Mouse (Mus musculus) cerebellum, adult 11 months (tissue): ENCODE data around the gene Kcnt2.

Experiments
- DNase-seq: peaks from one replicate; pipeline ENCODE4 v3.0.0; 2022

Kcnt2 gene

DNA sequence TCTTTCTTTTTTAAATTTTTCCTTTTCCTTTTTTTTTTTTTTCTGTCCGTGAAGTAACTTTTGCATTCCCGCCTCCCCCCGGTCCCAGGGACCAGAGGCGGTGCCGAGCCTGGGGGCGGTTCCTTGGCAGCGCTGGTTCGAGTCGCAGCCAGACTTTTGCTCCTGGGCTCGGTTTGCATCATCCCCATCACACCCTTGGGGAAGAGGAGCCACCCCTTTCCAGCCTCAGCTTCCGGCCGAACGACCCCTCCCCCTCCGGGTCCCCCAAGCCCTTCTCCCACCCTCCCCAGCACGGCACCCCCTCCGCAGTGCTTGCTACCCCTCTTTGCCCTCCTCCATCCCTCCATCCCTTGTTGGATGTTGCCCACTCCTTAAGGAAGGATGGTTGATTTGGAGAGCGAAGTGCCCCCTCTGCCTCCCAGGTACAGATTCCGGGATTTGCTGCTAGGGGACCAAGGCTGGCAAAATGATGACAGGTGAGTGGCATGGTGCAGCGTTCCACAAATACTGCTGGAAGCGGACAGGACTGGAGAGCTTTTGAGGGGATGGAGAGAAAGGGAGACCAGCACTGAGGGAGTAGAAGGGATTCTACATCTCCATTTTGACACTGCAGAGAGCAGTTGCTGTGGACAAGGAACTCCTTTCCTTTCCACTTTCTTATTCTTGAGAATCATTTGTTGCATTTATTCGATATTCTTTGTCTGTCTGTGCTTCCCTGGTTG lies at the start of gene Kcnt2:
Gene Kcnt2 (plus strand): TSS at position 283 of the 722 bp plus-strand sequence.
- DNase-seq: no peak

DNA sequence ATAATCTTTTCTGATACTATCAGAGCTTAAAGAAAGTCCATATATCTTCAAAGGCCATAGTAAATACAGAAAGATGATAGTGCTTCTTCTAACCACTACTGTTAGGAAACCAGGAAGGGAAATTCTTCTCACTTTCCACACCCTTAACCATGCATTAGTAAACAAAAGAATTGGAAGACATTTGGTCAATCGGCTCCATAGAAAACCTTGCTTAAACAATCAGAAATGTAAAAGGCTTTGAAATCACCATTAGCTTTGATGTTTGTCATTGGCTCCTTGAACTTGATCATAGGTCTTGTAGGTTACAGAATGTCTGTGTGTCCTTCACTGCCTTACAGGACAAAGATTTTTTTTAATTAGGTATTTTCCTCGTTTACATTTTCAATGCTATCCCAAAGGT lies 40.6 kb upstream of the Kcnt2 start:
- no peak for DNase-seq

DNA sequence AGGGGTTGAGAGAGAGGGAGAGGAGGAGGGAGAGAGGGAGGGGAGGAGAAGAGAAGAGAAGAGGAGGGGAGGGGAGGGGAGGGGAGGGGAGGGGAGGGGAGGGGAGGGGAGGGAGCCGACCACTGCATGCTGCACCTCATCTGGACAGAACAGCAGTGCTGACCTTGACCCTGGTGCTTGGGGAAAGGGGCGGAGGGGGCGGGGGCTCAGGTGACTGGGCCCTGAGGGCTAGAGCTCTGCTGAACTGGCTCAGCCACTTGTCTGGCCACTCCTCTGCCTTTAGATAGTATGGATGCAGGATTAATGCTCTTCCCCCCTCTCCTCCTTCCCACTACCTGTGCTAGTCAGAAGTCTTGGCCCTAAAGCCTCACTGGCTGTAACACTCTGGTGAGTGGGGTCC lies 20.7 kb upstream of the Kcnt2 start:
- no peak for DNase-seq

DNA sequence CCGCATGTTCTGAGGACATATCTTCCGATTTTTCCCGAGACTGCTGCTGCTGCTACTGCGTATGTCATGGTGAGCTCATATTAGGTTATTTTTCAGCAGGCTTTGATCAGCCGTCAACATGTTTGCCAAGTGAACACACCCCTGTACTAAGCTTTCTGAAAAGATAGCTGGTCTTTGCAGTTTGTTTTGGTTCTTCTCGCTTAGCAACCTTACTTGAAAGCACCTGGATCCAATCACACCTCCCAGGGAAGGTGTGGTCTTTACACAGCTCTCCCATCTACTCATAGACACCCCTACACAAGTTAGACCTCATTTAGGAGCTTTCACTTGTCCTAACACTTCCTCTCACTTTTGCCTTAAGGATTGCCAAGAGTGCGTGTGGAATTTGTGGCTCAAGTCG lies 19.3 kb upstream of the Kcnt2 start:
- no peak for DNase-seq

DNA sequence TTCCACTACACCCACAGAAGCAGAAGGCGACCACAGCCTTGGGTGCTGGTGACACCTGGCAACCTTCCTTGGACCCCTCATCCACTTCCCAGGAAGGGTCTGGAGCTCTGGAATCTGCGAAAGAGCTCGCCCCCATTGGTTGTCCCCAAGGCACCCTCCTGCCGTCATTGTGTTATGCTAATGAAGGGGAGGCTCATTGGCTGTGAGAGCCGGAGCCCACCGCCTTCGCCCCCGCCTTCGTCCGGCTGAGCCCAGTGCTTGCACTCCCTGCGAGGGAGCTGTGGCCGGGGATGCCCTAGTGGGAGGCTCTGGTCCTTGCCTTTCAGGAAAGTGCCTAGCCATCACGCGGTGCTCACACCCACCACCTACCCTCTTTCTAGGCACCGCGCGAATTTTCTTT lies 493 bp upstream of the Kcnt2 start:
- no peak for DNase-seq

DNA sequence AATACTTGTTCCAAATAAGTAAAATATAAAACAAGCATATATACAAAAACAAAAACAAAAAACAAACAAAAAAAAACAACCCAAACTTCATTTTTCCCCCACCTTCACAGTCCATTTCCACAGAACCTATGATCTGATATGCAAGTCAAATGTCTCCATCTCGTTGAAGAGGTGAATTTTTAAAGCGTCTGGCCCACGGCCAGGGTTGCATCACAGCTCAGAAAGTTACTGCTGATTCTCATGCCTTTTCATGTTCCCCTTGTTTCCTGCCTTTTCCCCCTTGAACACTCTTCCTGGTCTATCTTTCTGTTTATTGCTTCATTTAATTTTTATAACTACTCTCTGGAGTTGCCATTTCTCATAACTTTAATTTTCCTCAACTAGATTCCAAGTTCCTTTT lies 18.7 kb downstream of the Kcnt2 start:
- DNase-seq: no peak

DNA sequence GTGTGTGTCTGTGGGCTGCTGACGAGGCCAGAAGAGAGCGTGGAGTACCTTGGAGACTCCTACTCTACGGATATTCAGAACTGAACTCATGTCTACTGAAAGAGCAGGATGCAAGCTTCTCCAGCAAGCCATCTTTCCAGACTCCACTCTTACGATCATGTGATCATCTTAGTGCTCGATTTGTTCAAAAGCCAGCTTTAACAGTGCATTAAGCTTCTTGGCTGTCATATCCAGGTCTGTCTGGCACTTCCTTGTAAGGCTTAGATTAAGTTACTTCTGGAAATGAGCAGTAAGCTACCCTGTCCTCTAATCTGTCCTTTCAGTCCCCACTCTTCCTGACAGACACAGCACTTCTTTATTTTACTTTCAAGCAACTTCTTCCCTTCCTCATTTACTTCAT lies 20.1 kb downstream of the Kcnt2 start:
- DNase-seq: no peak

DNA sequence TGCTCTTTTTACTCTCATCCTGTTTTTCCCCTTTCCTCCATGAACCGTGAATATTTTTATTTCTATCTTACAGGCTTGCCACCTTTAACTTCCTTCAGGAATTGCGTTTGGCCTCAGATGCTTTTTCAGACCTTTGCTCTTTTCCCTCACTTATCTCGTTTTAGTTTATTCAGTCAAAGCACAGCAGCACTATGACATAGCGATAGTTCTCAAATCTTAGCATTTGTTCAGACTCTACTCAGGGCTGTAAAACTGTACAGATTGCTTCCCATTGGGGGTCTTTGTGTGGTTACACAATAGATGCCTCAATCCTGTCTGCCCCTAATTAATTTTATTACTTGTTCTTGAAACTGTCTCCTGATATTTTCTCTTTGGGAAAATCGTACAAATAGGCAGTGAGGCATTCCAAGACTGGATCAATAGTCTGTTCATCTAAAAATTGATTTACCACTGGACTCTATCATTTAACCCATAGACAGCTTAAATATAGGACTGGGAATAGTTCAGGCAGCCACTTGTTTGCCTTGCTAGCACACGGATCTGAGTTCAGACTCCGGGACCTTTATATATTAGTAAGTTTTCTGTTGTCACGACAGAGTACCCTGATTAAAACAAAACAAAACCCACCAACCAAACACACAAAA lies 20.8 kb downstream of the Kcnt2 start:
- DNase-seq: no peak

DNA sequence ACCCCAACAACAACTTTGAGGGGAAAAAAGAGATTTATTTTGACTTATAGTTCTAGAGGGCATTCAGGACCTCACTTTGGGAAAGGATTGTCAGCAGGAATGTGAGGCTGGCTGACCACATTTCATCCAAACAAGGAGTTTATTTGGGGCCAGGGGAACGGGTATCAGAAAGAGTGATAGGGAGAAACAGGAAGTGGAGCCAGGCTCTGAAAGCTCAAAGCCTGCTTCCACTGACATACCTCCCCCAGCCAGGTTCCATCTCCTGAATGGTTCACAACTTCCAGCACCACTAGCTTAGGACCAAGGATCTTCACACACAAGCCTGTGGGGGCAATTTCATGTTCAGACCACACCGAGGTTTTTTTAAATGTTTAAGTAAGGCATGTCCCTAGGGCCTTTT lies 21.3 kb downstream of the Kcnt2 start:
- no peak for DNase-seq

DNA sequence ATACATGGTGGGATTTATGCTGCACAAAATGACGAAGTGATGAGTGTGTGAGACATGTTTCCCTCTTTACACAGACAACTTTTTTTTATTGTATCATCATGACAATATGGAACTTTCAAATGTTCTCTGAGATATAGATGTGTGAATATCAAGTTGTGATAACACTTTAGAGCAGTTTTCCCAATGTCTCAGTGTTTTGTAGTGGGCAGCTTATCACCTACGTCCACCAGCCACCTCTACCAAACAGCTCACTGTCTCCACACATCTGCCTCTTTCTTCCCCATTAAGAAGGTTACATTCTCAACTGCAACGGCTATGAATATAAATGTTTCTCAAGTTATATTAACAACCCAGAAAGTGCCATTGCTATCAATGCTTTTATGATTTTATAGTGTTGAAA lies 27.7 kb downstream of the Kcnt2 start:
- no peak for DNase-seq

DNA sequence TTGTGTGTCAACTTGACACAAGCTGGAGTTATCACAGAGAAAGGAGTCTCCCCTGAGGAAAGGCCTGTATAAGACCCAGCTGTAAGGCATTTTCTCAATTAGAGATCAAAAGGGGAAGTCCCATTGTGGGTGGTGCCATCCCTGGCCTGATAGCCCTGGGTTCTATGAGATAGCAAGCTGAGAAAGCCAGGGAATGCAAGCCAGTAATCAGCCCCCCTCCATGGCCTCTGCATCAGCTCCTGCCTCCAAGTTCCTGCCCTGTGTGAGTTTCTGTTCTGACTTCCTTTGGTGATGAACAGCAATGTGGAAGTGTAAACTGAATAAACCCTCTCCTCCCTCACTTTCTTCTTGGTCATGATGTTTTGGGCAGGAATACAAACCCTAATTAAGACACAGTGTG lies 29.9 kb downstream of the Kcnt2 start:
- no peak for DNase-seq

DNA sequence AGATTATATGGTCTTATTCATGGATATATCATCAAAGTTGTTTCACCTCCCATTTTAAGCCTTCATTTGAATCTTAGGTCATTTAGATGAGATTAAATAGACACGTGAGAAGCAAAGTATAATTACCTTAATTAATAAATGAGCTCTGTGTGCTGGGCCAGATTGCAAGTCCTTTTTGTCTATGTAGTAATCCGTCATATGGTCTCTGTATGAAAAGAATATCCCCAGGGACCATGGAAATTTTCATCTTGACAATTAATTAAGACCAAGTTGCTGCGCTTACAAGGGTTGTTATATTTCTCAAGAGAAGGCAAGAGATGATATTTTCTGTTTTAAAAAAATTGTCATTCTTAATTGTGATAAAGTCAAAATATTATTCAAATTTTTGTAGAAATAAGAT lies 47.2 kb downstream of the Kcnt2 start:
- no peak for DNase-seq

DNA sequence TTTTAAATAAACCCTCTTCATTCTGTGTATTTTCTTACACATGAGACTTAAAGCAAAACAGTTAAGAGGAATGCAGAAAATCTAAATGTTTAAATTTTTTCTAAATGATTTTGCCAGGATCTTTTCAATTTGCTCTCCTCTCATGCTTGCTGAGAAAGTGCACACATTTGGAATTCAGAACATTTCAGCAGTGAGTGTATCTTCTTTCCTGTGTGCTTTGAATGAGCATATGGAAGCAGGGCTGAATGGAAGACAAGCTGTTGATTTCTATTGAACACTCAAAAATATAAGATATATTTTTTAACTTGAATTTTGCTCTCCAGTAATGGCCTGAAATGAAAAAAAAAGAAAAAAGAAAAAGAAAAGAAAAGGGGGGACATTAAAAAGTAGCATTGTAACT lies 49.5 kb downstream of the Kcnt2 start:
- no peak for DNase-seq

DNA sequence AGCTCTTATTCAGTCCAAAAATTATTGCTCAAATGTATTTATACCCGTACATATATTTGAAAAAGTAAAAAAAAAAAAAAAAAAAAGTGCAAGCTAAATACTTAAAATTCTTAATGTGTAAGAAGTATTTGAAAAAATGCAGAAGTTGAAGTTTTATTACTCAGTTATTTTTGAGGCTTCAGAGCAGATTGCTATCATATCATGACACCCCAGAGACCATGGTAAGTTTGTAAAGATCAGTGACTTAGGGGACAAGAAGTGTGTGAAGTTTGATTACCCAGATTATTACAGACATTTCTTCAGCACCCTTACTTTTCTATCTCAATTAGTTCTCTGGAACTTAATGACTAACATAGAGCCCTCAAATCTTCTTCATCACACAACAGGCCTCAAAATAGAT lies 58.3 kb downstream of the Kcnt2 start:
- no peak for DNase-seq

DNA sequence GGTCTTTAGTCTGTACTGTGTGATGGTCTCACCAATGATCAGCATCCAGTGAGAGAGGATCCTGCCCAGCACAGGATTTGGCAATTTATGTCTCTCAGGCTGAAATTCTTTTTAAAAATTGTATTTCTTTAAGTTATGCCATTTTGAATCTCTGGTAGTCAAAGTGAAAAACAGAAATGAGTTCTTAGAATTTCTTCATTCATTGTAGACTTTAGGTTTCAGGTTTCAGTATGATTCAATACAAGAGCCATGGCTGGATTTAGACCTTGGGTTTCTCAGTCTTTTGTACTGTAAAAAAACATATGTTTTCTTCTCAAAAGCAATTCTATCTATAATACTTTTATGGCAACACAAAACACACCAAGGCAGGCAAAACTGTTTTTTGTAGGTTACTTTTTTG lies 59.4 kb downstream of the Kcnt2 start:
- no peak for DNase-seq

DNA sequence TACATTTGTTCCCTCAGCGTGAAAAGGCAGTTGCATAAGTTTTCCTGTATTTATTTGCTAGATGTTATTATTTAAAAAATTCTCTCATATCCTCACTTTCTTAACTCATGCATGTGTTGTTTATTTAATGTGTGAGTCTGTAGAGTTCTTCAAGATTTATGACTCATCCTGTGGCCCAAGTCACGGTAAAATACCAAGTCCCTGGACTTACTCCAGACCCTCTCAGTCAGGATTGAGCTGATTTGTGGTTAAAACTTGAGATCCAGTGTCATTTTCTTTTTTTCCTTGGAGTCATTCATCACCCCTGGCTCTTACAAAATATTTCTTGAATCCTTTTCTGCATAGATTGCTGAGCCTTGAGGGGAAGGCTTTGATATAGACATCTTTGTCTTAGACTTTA lies 60.4 kb downstream of the Kcnt2 start:
- no peak for DNase-seq

DNA sequence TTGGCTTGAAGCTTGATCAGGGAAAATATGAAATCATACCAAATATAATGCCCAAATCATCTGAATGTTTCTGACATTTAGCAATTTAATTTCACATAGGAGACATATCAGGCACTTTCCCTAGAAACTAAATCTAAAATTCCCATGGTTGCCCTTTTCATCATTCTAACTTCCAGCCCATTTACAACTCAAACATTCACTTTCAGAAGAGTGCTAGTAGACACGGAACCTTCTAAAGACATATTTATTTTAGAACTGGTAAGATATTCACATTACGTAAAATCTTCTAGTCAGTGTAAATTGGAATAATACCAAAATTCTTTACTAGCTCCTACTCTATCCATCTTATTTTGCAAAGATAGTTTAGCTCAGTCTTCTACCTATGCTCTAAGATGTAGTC lies 64.8 kb downstream of the Kcnt2 start:
- no peak for DNase-seq

DNA sequence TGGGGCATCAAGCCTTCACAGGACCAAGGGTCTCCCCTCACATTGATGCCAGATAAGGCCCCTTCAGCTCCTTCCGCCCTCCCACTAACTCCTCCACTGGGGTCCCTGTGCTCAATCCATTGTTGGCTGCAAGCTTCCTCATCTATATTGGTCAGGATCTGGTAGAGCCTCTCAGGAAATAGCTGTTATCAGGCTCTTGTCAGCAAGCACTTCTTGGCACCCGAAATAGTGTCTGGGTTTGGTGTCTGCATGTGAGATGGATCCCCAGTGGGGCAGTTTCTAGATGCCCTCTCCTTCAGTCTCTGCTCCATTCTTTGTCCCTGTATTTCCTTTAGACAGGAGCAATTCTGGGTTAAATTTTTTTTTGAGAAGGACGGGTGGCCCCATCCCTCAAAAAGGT lies 79.1 kb downstream of the Kcnt2 start:
- DNase-seq: no peak

DNA sequence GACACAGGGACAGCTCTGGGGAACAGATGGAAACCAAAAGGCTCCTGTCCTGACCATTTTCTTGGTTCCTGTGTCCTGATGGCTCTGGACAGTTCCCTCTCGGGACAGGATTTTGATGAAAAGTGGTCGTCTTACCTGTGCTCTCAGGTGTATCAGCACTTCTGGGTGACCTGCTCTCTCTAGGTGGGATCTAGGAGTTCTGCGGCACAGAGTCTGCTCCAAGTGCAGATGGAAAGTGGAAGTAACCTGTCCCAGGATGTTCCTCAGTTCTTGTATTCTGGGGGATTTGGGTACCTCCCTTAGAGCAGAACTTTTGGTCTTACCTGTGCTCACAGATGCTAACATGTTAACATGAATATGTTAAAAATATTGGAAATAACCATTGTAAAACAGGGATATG lies 80.8 kb downstream of the Kcnt2 start:
- DNase-seq: no peak

DNA sequence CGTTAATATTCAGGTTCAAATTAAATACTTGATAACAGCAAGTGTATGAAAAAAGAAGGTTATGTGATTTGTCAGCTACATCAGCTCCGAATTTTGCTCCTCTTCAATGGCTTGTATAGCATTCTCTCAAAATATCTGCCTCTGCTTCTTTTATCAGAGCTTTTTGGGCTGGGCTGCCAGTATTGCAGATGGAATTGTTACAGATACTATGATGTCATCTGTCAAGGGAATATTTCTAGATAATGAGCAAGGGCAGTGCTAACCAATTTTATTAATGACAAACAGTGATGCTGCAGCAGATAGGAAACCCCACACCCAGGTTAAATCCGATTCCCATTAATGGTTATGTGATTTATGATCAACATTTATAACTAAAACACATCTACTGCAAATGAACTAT lies 87.7 kb downstream of the Kcnt2 start:
- DNase-seq: no peak

DNA sequence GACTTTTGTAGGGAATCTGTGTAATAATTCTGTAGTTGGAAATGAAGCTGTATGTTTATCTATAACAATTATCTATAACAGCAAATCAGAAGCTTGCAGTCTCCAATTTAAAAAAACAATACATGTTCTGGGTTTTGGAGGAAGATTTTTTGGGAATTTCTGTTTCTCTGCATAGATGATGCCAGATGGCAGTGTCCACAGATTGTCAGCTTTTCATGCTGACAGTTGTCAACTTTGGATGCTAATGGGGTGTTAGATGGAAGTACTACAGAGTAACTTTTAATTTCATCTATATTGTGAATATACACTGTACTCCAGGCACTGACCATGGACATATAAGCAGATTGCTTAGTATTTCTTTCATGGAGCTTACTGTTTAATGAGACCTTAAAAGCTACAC lies 92.5 kb downstream of the Kcnt2 start:
- no peak for DNase-seq

DNA sequence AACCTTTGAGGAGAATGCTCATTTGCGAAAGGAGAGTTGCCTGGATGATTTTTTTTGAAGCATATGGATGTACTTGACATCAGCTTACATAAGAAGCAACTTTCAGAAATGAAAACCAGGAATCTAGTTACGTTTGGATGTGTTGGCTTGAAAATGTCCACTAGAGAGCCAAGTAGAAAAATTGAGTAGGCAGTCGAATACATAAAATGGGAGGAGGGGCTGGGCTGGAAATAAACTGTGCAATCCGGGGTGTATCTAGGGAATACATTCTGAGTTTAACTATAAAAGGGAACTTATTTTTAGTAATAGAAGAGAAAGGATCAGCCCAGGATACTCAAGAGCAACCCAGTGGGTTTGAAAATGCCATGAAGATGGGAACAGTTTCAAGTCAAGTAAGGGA lies 93.4 kb downstream of the Kcnt2 start:
- no peak for DNase-seq

DNA sequence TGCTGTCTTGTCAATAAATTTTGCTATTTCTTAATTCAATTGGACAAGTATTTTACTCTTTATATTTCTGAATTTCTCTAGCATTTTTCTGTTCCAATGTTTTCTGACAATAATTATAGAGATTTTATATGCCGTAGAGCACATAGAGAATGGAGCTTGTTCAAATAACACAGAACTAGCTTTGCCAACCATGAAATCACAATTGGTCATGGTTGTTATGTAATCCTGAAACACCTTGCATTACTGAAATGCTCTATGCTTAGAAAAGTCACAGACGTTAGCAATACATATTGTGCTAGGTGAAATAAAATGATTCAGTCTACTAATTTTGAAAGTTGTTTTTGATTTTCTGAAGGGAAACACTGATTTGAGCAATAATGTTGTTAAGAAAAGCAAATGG lies 118.8 kb downstream of the Kcnt2 start:
- no peak for DNase-seq

DNA sequence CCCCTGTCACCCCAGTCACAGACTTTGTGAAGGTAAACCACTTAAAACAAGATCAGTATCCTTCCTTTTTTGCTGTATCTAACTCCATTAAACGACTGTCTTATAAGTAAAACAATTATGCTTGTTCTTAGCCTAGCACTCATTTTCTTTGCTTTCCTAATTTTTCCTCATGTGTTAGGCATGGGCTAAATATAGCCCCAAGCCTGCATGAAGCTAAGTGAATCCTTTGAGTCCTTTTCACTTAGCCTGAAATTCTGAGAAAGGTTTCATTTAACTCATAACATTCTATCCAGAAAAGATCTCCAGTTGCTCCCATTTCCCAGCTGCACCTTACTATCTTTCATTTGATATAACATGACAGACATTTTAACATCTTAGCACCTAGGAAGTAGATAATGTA lies 127.6 kb downstream of the Kcnt2 start:
- DNase-seq: no peak

DNA sequence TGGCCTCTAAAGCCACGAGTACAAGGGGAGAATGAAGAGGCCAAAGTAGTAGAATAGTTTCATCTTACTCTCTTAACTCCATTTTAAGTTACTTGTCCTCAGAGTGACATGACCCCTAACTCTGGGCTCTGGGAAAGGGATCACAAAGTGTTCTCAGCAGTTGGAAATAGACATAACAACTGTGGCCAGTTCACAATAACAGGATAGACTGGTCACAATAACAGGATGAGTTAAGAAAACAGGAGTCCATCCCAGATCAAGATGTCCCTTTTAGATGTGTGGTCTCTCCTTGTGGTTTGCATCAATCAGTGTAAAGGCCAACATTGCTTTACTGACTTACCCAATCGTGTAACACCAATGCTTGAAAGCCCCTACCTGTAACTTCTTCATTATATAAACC lies 132.8 kb downstream of the Kcnt2 start:
- DNase-seq: no peak
